Mouse (Mus musculus): ENCODE data around the gene Tex22. TPM values are rescaled to one million over a fixed set of nuclear protein-coding genes. Genes with fewer than 3 reads are reported as not detected.

Tex22 gene
- 6.4 TPM for polyA plus RNA-seq (2014; fragmentation: Illumina TruSeq; extraction: RNeasy Lipid Tissue Mini Kit (QIAGEN cat#74804); ENCODE audit: low read depth, low replicate concordance)

DNA sequence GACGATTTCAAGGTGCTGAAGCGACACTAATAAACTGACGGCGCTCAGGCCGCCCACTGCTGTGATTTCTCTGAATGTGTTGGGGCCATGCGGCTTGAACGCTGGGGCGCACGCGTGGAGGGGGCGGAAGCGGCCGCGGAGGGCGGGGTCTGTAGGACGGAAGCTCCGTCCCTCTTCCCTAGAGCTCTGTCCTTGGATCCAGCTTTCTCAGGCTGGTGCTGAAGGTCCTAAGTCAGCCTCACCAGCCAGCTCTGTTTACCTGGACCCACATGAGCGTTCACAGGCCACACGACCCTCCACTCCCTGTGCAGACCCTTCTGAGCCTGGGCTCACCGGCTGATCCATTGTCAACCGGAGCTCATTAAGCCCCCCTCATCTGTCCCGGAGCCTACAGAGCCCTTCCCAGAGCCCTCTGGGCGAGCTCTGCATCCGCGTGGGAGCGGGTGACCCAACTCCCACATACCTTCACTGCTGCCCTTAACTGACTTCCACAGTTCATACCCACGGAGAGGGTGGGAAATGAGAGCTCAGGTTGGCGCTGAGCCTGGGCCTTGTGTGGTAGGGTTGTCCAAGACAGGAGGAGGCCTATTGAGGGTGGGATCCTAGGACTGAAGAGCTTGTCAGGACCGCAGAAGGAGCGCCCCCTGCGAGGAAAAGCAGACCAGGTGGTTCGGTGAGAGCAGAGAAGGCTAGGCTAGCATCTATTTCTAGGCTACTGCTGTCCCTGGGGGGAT is at the start of gene Tex22:
Gene Tex22 (plus strand): TSS at position 174 of the 734 bp plus-strand sequence.

DNA sequence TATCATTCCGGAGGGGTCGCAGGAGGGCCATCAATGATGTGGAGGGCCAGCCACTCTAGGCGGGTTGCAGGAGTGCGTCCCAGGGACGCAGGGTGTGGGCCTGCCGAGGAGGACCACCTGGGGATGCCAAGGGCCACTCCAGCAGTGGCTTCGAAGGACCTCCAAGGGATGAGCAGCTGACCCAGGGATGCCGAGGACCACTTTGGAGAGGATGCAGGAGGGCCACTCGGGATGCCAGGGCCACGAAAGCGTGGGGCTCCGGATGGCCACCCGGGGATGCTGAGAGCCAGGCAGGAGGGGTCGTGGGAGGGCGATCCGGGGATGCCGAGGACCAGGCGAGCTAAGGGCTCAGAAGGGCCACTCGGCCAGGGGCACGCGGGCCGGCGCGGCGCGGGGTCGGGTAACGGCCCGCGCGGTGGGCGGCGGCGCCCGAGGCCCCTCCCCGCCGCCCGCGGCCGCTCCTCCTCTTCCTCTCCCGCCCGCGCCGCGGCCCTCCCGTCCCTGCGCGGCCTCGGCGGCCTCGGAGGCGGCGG is 23.5 kb downstream of the Tex22 start, which contains the start of gene Mta1:
Gene Mta1 (plus strand): TSS at position 530 of the 533 bp plus-strand sequence.

Other genes with a start within 250 kb of the Tex22 start
- 10.8 TPM for gene Cdca4, start 245.1 kb upstream of the Tex22 start, polyA plus RNA-seq (2014; fragmentation: Illumina TruSeq; extraction: RNeasy Lipid Tissue Mini Kit (QIAGEN cat#74804); ENCODE audit: low read depth, low replicate concordance)
- gene Gpr132, start 206.3 kb upstream of the Tex22 start, polyA plus RNA-seq (2014; fragmentation: Illumina TruSeq; extraction: RNeasy Lipid Tissue Mini Kit (QIAGEN cat#74804); ENCODE audit: low read depth, low replicate concordance) = 2.7 TPM
- 19.9 TPM for gene Jag2, start 144.7 kb upstream of the Tex22 start, polyA plus RNA-seq (2014; fragmentation: Illumina TruSeq; extraction: RNeasy Lipid Tissue Mini Kit (QIAGEN cat#74804); ENCODE audit: low read depth, low replicate concordance)
- gene Nudt14, start 132.4 kb upstream of the Tex22 start, polyA plus RNA-seq (2014; fragmentation: Illumina TruSeq; extraction: RNeasy Lipid Tissue Mini Kit (QIAGEN cat#74804); ENCODE audit: low read depth, low replicate concordance) = 29.2 TPM
- gene Btbd6, start 98.0 kb upstream of the Tex22 start, polyA plus RNA-seq (2014; fragmentation: Illumina TruSeq; extraction: RNeasy Lipid Tissue Mini Kit (QIAGEN cat#74804); ENCODE audit: low read depth, low replicate concordance) = 15.8 TPM
- gene Brf1, start 73.8 kb upstream of the Tex22 start, polyA plus RNA-seq (2014; fragmentation: Illumina TruSeq; extraction: RNeasy Lipid Tissue Mini Kit (QIAGEN cat#74804); ENCODE audit: low read depth, low replicate concordance) = 61.8 TPM
- 30.2 TPM for gene Pacs2, start 60.0 kb upstream of the Tex22 start, polyA plus RNA-seq (2014; fragmentation: Illumina TruSeq; extraction: RNeasy Lipid Tissue Mini Kit (QIAGEN cat#74804); ENCODE audit: low read depth, low replicate concordance)
- 38.8 TPM for gene Mta1, start 23.8 kb downstream of the Tex22 start, polyA plus RNA-seq (2014; fragmentation: Illumina TruSeq; extraction: RNeasy Lipid Tissue Mini Kit (QIAGEN cat#74804); ENCODE audit: low read depth, low replicate concordance)
- gene Crip2, start 65.7 kb downstream of the Tex22 start, polyA plus RNA-seq (2014; fragmentation: Illumina TruSeq; extraction: RNeasy Lipid Tissue Mini Kit (QIAGEN cat#74804); ENCODE audit: low read depth, low replicate concordance) = 123 TPM
- gene Crip1, start 71.8 kb downstream of the Tex22 start, polyA plus RNA-seq (2014; fragmentation: Illumina TruSeq; extraction: RNeasy Lipid Tissue Mini Kit (QIAGEN cat#74804); ENCODE audit: low read depth, low replicate concordance) = 4,675 TPM
- gene Tedc1, start 81.9 kb downstream of the Tex22 start, polyA plus RNA-seq (2014; fragmentation: Illumina TruSeq; extraction: RNeasy Lipid Tissue Mini Kit (QIAGEN cat#74804); ENCODE audit: low read depth, low replicate concordance) = 2.9 TPM
- gene Tmem121, start 111.4 kb downstream of the Tex22 start, polyA plus RNA-seq (2014; fragmentation: Illumina TruSeq; extraction: RNeasy Lipid Tissue Mini Kit (QIAGEN cat#74804); ENCODE audit: low read depth, low replicate concordance) = 0.38 TPM

Data from adipose tissue, adult 10 weeks (tissue).